In the genomic region with DNA sequence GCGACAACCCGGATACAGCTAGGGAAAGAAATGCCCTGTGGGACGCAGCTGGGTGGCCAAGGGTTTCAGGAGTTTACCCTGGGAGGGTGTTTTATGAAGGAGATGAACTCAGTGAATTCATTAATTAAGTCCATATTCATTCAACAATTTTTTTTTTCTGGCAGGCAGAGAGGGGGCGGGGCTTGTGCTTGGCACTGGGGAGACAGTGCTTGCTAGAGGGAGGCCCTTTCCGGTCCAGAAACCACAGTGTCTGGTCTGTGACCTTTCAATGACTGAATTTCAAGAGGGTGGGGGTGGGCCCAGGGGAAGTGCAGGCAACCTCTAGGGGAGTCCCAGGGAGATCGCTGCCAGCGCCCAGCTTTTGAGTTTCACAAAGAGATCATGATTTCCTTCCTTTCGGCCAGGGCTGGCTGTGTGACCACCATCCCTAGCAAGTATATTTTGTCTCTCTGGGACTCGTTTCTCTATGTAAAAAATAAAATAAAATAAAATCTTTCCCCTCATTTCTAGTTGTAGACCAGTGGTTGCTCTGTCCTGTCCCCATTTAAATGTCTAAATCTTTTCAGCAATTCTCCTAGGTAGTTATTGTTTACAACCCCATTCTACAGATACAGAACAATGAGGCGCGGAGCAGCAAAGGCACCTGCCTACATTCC, we compare ENCODE assay signal across 8 mouse cellular contexts. TPM values are rescaled to one million over a fixed set of nuclear protein-coding genes. Genes with fewer than 3 reads are reported as not detected.
DNase-seq lines count a peak whose midpoint lies in the region; ATAC-seq and TF ChIP-seq lines count a peak whose summit lies in the region.

No protein-coding gene starts in this region.

- peak; percentile 20; the same call in 1 of the 2 replicates for TF ChIP-seq EP300 in liver, postnatal 0 days (IDR thresholded peaks at IDR 0.05; ENCODE audit: low read depth)

- H3K4me2 ChIP-seq in embryonic facial prominence, embryonic 14.5 days (ENCODE audit: low read depth, low read length) = peak overlapping the region; percentile 43
- peak overlapping the region; percentile 54 for H3K4me2 ChIP-seq in heart, embryonic 15.5 days
- peak overlapping the region; percentile 50 for H3K4me2 ChIP-seq in kidney, embryonic 16.5 days (replicated peaks; ENCODE audit: low read depth, low read length)
- peak overlapping the region; percentile 65 for H3K4me2 ChIP-seq in liver, postnatal 0 days (ENCODE audit: low read depth, low read length)
- peak overlapping the region; percentile 44 for H3K4me2 ChIP-seq in neural tube, embryonic 13.5 days

- ATAC-seq in activated CD4-positive, CD25-positive, alpha-beta regulatory T cell, adult 4 months = peak; percentile 94
- peak; percentile 67; the same call in 1 of the 2 replicates for ATAC-seq in embryonic facial prominence, embryonic 14.5 days (ENCODE audit: low read depth)
- ATAC-seq in heart, embryonic 15.5 days (replicated peaks; ENCODE audit: insufficient number of reproducible peaks, insufficient read depth, low FRiP score, low read depth) = peak; percentile 84
- ATAC-seq in kidney, embryonic 16.5 days (ENCODE audit: low FRiP score, low TSS enrichment) = peak; percentile 87
- peak; percentile 65 for ATAC-seq in liver, postnatal 0 days
- ATAC-seq in neural tube, embryonic 13.5 days (ENCODE audit: low read depth) = peak; percentile 66
- no peak for ATAC-seq in erythroblast, adult 5-6 weeks (replicated peaks; ENCODE audit: low FRiP score, poor library complexity, severe bottlenecking)

- 0 out of 2 replicates have a peak overlapping the region, but pooled peaks have one; percentile 63 for H3K27ac ChIP-seq in embryonic facial prominence, embryonic 14.5 days (replicated peaks; ENCODE audit: low read depth, low read length)
- H3K27ac ChIP-seq in heart, embryonic 15.5 days = peak overlapping the region; percentile 72
- peak overlapping the region; percentile 97 for H3K27ac ChIP-seq in kidney, embryonic 16.5 days (ENCODE audit: low read length)
- peak overlapping the region; percentile 85 for H3K27ac ChIP-seq in liver, postnatal 0 days (ENCODE audit: low read depth)
- peak overlapping the region; percentile 94 for H3K27ac ChIP-seq in neural tube, embryonic 13.5 days (replicated peaks)

- no peaks in the 10 kb centered on the region for H3K9me3 ChIP-seq in E14TG2a.4 (ENCODE audit: low read length)
- no peaks in the 10 kb centered on the region for H3K9me3 ChIP-seq in embryonic facial prominence, embryonic 14.5 days (ENCODE audit: control insufficient read depth, low read length)
- no peaks in the 10 kb centered on the region for H3K9me3 ChIP-seq in heart, embryonic 15.5 days (replicated peaks)
- no peaks in the 10 kb centered on the region for H3K9me3 ChIP-seq in kidney, embryonic 16.5 days (ENCODE audit: low read length)
- H3K9me3 ChIP-seq in liver, postnatal 0 days (ENCODE audit: low read length) = no peaks in the 10 kb centered on the region
- H3K9me3 ChIP-seq in neural tube, embryonic 13.5 days = no peaks in the 10 kb centered on the region

- TF ChIP-seq CTCF in E14TG2a.4 (conservative IDR thresholded peaks at IDR 0.05; ENCODE audit: low read length) = no peak
- TF ChIP-seq CTCF in liver, postnatal 0 days (IDR thresholded peaks at IDR 0.05; ENCODE audit: low read depth) = no peak

- WGBS in embryonic facial prominence, embryonic 14.5 days = 6% methylated on average over 11 of the region's 11 CpGs
- 10% methylated on average over 11 of the region's 11 CpGs for WGBS in heart, embryonic 15.5 days
- WGBS in kidney, embryonic 16.5 days = 4% methylated on average over 11 of the region's 11 CpGs
- 4% methylated on average over 11 of the region's 11 CpGs for WGBS in liver, postnatal 0 days (ENCODE audit: insufficient replicate concordance)
- WGBS in neural tube, embryonic 13.5 days = 4% methylated on average over 11 of the region's 11 CpGs

- H3K36me3 ChIP-seq in E14TG2a.4 (ENCODE audit: insufficient read depth, low read length) = no peaks in the 10 kb centered on the region
- no peaks in the 10 kb centered on the region for H3K36me3 ChIP-seq in embryonic facial prominence, embryonic 14.5 days (ENCODE audit: control insufficient read depth, insufficient read depth, low read length)
- H3K36me3 ChIP-seq in heart, embryonic 15.5 days = no peaks in the 10 kb centered on the region
- H3K36me3 ChIP-seq in kidney, embryonic 16.5 days (ENCODE audit: insufficient read depth, low read length) = 0 out of 2 replicates have a peak, but pooled peaks cover 3% of the 10 kb centered on the region
- H3K36me3 ChIP-seq in liver, postnatal 0 days (replicated peaks; ENCODE audit: insufficient read depth, low read length) = no peaks in the 10 kb centered on the region
- 0 out of 2 replicates have a peak, but pooled peaks cover 9% of the 10 kb centered on the region for H3K36me3 ChIP-seq in neural tube, embryonic 13.5 days

- H3K9ac ChIP-seq in embryonic facial prominence, embryonic 14.5 days (ENCODE audit: low read depth, low read length) = no peak overlapping the region
- no peak overlapping the region for H3K9ac ChIP-seq in heart, embryonic 15.5 days
- peak overlapping the region; percentile 51; the same call in 1 of the 2 replicates for H3K9ac ChIP-seq in kidney, embryonic 16.5 days (replicated peaks; ENCODE audit: low read length)
- H3K9ac ChIP-seq in liver, postnatal 0 days (replicated peaks) = no peak overlapping the region
- H3K9ac ChIP-seq in neural tube, embryonic 13.5 days = peak overlapping the region; percentile 57

- peaks cover 44% of the 10 kb centered on the region for H3K27me3 ChIP-seq in E14TG2a.4 (ENCODE audit: insufficient read depth, low read length)
- peaks cover 30% of the 10 kb centered on the region for H3K27me3 ChIP-seq in embryonic facial prominence, embryonic 14.5 days (replicated peaks; ENCODE audit: control insufficient read depth, insufficient read depth, low read length)
- H3K27me3 ChIP-seq in heart, embryonic 15.5 days = peaks cover 58% of the 10 kb centered on the region
- no peaks in the 10 kb centered on the region for H3K27me3 ChIP-seq in kidney, embryonic 16.5 days (ENCODE audit: insufficient read depth, low read length)
- H3K27me3 ChIP-seq in liver, postnatal 0 days (ENCODE audit: insufficient read depth, low read length) = peaks cover 9% of the 10 kb centered on the region
- peaks cover 12% of the 10 kb centered on the region for H3K27me3 ChIP-seq in neural tube, embryonic 13.5 days

- peaks cover 75% of the 10 kb centered on the region for H3K4me1 ChIP-seq in E14TG2a.4 (replicated peaks; ENCODE audit: low read depth, low read length)
- peaks cover 30% of the 10 kb centered on the region for H3K4me1 ChIP-seq in embryonic facial prominence, embryonic 14.5 days (ENCODE audit: control insufficient read depth, insufficient read depth, low read length)
- H3K4me1 ChIP-seq in heart, embryonic 15.5 days (replicated peaks) = peaks cover 30% of the 10 kb centered on the region
- peaks cover 68% of the 10 kb centered on the region for H3K4me1 ChIP-seq in kidney, embryonic 16.5 days (ENCODE audit: insufficient read depth, low read length)
- H3K4me1 ChIP-seq in liver, postnatal 0 days (ENCODE audit: insufficient read depth) = peaks cover 28% of the 10 kb centered on the region
- H3K4me1 ChIP-seq in neural tube, embryonic 13.5 days (replicated peaks) = peaks cover 76% of the 10 kb centered on the region

- peak overlapping the region; percentile 57 for H3K4me3 ChIP-seq in E14TG2a.4 (replicated peaks; ENCODE audit: low read length)
- H3K4me3 ChIP-seq in embryonic facial prominence, embryonic 14.5 days (ENCODE audit: low read depth, low read length) = no peak overlapping the region
- peak overlapping the region; percentile 17; the same call in 1 of the 2 replicates for H3K4me3 ChIP-seq in heart, embryonic 15.5 days
- H3K4me3 ChIP-seq in kidney, embryonic 16.5 days (ENCODE audit: low read length) = peak overlapping the region; percentile 21
- H3K4me3 ChIP-seq in liver, postnatal 0 days (ENCODE audit: low read depth, low read length) = peak overlapping the region; percentile 23
- no peak overlapping the region for H3K4me3 ChIP-seq in neural tube, embryonic 13.5 days

- DNase-seq in embryonic facial prominence, embryonic 14.5 days (ENCODE audit: low spot score) = peak; percentile 84
- DNase-seq in liver, postnatal 0 days = peak; percentile 80

RNA-seq across cellular contexts. Expression of a gene that starts 9.8 kb away (rescaled TPM):
- under 1 TPM; 0.38 to 0.80 TPM for polyA plus RNA-seq in activated CD4-positive, CD25-positive, alpha-beta regulatory T cell, adult 4 months (2017; shearing (Covaris generic))
- 2.4 and 2.5 TPM in 2 replicates for polyA plus RNA-seq in embryonic facial prominence, embryonic 14.5 days (2014; fragmentation: Nextera tagmentation; extraction: Ambion mirVana)
- 1.3 and 1.5 TPM in 2 replicates for polyA plus RNA-seq in heart, embryonic 15.5 days (2015; fragmentation: Nextera tagmentation; extraction: Ambion mirVana)
- polyA plus RNA-seq in kidney, embryonic 16.5 days (2015; fragmentation: Nextera tagmentation; extraction: Ambion mirVana) = 6.2 and 6.4 TPM in 2 replicates
- 5.5 and 6.1 TPM in 2 replicates for polyA plus RNA-seq in liver, postnatal 0 days (2015; fragmentation: Nextera tagmentation; extraction: Ambion mirVana)
- 15.0 and 15.3 TPM in 2 replicates for polyA plus RNA-seq in neural tube, embryonic 13.5 days (2015; fragmentation: Nextera tagmentation; extraction: Ambion mirVana)
- not detected in 2 replicates for total RNA-seq in erythroblast, adult 5-6 weeks (2015; ENCODE audit: low replicate concordance)
- total RNA-seq in erythroblast, adult 5-6 weeks (2017; ENCODE audit: low replicate concordance) = not detected in 2 replicates

RNA-seq across cellular contexts. Expression of a gene that starts 29.5 kb away (rescaled TPM):
- polyA plus RNA-seq in activated CD4-positive, CD25-positive, alpha-beta regulatory T cell, adult 4 months (2017; shearing (Covaris generic)) = 10 to 100 TPM; 12.9 to 14.0 TPM
- 19.5 and 22.0 TPM in 2 replicates for polyA plus RNA-seq in embryonic facial prominence, embryonic 14.5 days (2014; fragmentation: Nextera tagmentation; extraction: Ambion mirVana)
- polyA plus RNA-seq in heart, embryonic 15.5 days (2015; fragmentation: Nextera tagmentation; extraction: Ambion mirVana) = 22.2 and 22.7 TPM in 2 replicates
- 21.5 and 22.4 TPM in 2 replicates for polyA plus RNA-seq in kidney, embryonic 16.5 days (2015; fragmentation: Nextera tagmentation; extraction: Ambion mirVana)
- 17.5 and 20.0 TPM in 2 replicates for polyA plus RNA-seq in liver, postnatal 0 days (2015; fragmentation: Nextera tagmentation; extraction: Ambion mirVana)
- 19.8 and 21.6 TPM in 2 replicates for polyA plus RNA-seq in neural tube, embryonic 13.5 days (2015; fragmentation: Nextera tagmentation; extraction: Ambion mirVana)
- 3.7 and 4.2 TPM in 2 replicates for total RNA-seq in erythroblast, adult 5-6 weeks (2015; ENCODE audit: low replicate concordance)
- 2.0 and 3.8 TPM in 2 replicates for total RNA-seq in erythroblast, adult 5-6 weeks (2017; ENCODE audit: low replicate concordance)

Comparison
In these comparisons a context has a peak if more than half of its experiments do, and no peak if none do; other contexts are left out.
1. H3K4me3 ChIP-seq: peak in E14TG2a.4 (single experiment), heart, embryonic 15.5 days (single experiment), kidney, embryonic 16.5 days (single experiment) and liver, postnatal 0 days (single experiment); none in embryonic facial prominence, embryonic 14.5 days (single experiment) and neural tube, embryonic 13.5 days (single experiment).
2. H3K9ac ChIP-seq: peak in kidney, embryonic 16.5 days (single experiment) and neural tube, embryonic 13.5 days (single experiment); none in embryonic facial prominence, embryonic 14.5 days (single experiment), heart, embryonic 15.5 days (single experiment) and liver, postnatal 0 days (single experiment).
3. Peak in every context shown above with its lines, with median percentiles within 50 percentile points of each other: H3K27ac ChIP-seq and H3K4me2 ChIP-seq.